Mouse (Mus musculus): ENCODE results near the gene Rasl12.

- TF ChIP-seq USF1 (IDR thresholded peaks at IDR 0.05; ENCODE audit: low read depth) (no peak), FOSL1 (IDR thresholded peaks at IDR 0.05; ENCODE audit: insufficient read depth, low read length, poor library complexity, severe bottlenecking) (no peak), MYOD1 (IDR thresholded peaks at IDR 0.05; ENCODE audit: control insufficient read depth, insufficient read length, low read depth) (no peak), CTCF (IDR thresholded peaks at IDR 0.05; ENCODE audit: control insufficient read depth, insufficient read depth, insufficient read length) (no peak)
Observed at GRCm38 (mm10) chr9:65435671-65436301, 37.5 kb downstream of the Rasl12 start, which contains the start of gene Mtfmt.

Data from C2C12 (cell line).